Mouse (Mus musculus): Measurements from ENCODE around the gene Mdc1. TPM values are rescaled to one million over a fixed set of nuclear protein-coding genes. Genes with fewer than 3 reads are reported as not detected.
A peak's percentile ranks its signal among the peaks of the same experiment; 100 is the strongest.

The Mdc1 gene
- polyA plus RNA-seq, 1 experiment from 2014 or later, result 22.3 TPM

GRCm38 (mm10) chr17:35812736-35813135 is 28.6 kb upstream of the Mdc1 start:
- Histone ChIP-seq H3K4me3 (replicated peaks) (no peak overlapping the region), H3K4me1 (peaks cover 8% of the 10 kb centered on the region), H3K27me3 (no peaks in the 10 kb centered on the region; the same call in 1 of the 2 replicates), H3K27ac (peak overlapping the region; percentile 16), H3K9me3 (no peaks in the 10 kb centered on the region), H3K36me3 (replicated peaks) (no peaks in the 10 kb centered on the region), H3K9ac (no peak overlapping the region), H3K4me2 (no peak overlapping the region)
- ATAC-seq (ENCODE audit: low FRiP score), result no peak
- WGBS, result 81% methylated on average over 6 of the region's 6 CpGs

GRCm38 (mm10) chr17:35813245-35813647 is 28.1 kb upstream of the Mdc1 start:
- Histone ChIP-seq H3K27me3 (no peaks in the 10 kb centered on the region; the same call in 1 of the 2 replicates), H3K9me3 (no peaks in the 10 kb centered on the region)
- 69% methylated on average over 7 of the region's 7 CpGs for WGBS

GRCm38 (mm10) chr17:35813653-35814052 is 27.7 kb upstream of the Mdc1 start:
- Histone ChIP-seq H3K27ac (no peak overlapping the region), H3K9ac (no peak overlapping the region), H3K4me2 (no peak overlapping the region), H3K4me3 (replicated peaks) (no peak overlapping the region), H3K27me3 (no peaks in the 10 kb centered on the region; the same call in 1 of the 2 replicates), H3K4me1 (peaks cover 8% of the 10 kb centered on the region), H3K36me3 (replicated peaks) (no peaks in the 10 kb centered on the region), H3K9me3 (no peaks in the 10 kb centered on the region)
- 86% methylated on average over 7 of the region's 7 CpGs for WGBS
- ATAC-seq (ENCODE audit: low FRiP score), result no peak

More at GRCm38 (mm10) chr17:35813245-35813647, 28.1 kb upstream of the Mdc1 start:
- Histone ChIP-seq H3K36me3 (replicated peaks) (no peaks in the 10 kb centered on the region), H3K9ac (no peak overlapping the region), H3K4me2 (no peak overlapping the region), H3K27ac (peak overlapping the region; percentile 16; the same call in 1 of the 2 replicates), H3K4me1 (peaks cover 8% of the 10 kb centered on the region), H3K4me3 (replicated peaks) (no peak overlapping the region)
- ATAC-seq (ENCODE audit: low FRiP score), result no peak

GRCm38 (mm10) chr17:35814678-35815077 is 26.6 kb upstream of the Mdc1 start:
- Histone ChIP-seq H3K4me2 (no peak overlapping the region), H3K9ac (no peak overlapping the region), H3K9me3 (no peaks in the 10 kb centered on the region), H3K4me1 (peaks cover 8% of the 10 kb centered on the region), H3K36me3 (replicated peaks) (no peaks in the 10 kb centered on the region), H3K27me3 (peaks cover 5% of the 10 kb centered on the region), H3K27ac (no peak overlapping the region), H3K4me3 (replicated peaks) (no peak overlapping the region)
- WGBS, result 67% methylated on average over 6 of the region's 6 CpGs
- no peak for ATAC-seq (ENCODE audit: low FRiP score)

- Histone ChIP-seq H3K27me3 (peaks cover 13% of the 10 kb centered on the region), H3K4me3 (replicated peaks) (no peak overlapping the region), H3K36me3 (replicated peaks) (no peaks in the 10 kb centered on the region), H3K9ac (0 out of 2 replicates have a peak overlapping the region, but pooled peaks have one; percentile 21), H3K9me3 (no peaks in the 10 kb centered on the region), H3K4me1 (peaks cover 11% of the 10 kb centered on the region), H3K4me2 (no peak overlapping the region), H3K27ac (no peak overlapping the region)
- no peak for ATAC-seq (ENCODE audit: low FRiP score)
- 73% methylated on average over 7 of the region's 7 CpGs for WGBS
Measured at GRCm38 (mm10) chr17:35815836-35816235, 25.5 kb upstream of the Mdc1 start.

- WGBS, result 42% methylated on average over 7 of the region's 14 CpGs
- Histone ChIP-seq H3K9me3 (no peaks in the 10 kb centered on the region), H3K27me3 (peaks cover 15% of the 10 kb centered on the region), H3K27ac (no peak overlapping the region), H3K4me3 (replicated peaks) (no peak overlapping the region), H3K36me3 (replicated peaks) (no peaks in the 10 kb centered on the region), H3K4me1 (peaks cover 20% of the 10 kb centered on the region), H3K4me2 (no peak overlapping the region), H3K9ac (0 out of 2 replicates have a peak overlapping the region, but pooled peaks have one; percentile 21)
- no peak for ATAC-seq (ENCODE audit: low FRiP score)
Measured at GRCm38 (mm10) chr17:35816686-35817085, 24.6 kb upstream of the Mdc1 start.

- no peak for ATAC-seq (ENCODE audit: low FRiP score)
- 58% methylated on average over 10 of the region's 10 CpGs for WGBS
- no peak overlapping the region for H3K27ac ChIP-seq
- no peak overlapping the region for H3K4me3 ChIP-seq (replicated peaks)
- H3K9ac ChIP-seq, result no peak overlapping the region
- H3K9me3 ChIP-seq, result no peaks in the 10 kb centered on the region
- no peak overlapping the region for H3K4me2 ChIP-seq
- no peaks in the 10 kb centered on the region for H3K36me3 ChIP-seq (replicated peaks)
- H3K27me3 ChIP-seq, result peaks cover 15% of the 10 kb centered on the region
- H3K4me1 ChIP-seq, result peaks cover 25% of the 10 kb centered on the region
Measured at GRCm38 (mm10) chr17:35817226-35817625, 24.1 kb upstream of the Mdc1 start.

- Histone ChIP-seq H3K36me3 (replicated peaks) (0 out of 2 replicates have a peak, but pooled peaks cover 5% of the 10 kb centered on the region), H3K9me3 (no peaks in the 10 kb centered on the region), H3K4me1 (peaks cover 40% of the 10 kb centered on the region), H3K4me3 (replicated peaks) (no peak overlapping the region), H3K4me2 (no peak overlapping the region), H3K27ac (no peak overlapping the region), H3K9ac (no peak overlapping the region), H3K27me3 (peaks cover 15% of the 10 kb centered on the region)
- ATAC-seq (ENCODE audit: low FRiP score), result no peak
- 86% methylated on average over 5 of the region's 5 CpGs for WGBS
Measured at GRCm38 (mm10) chr17:35820111-35820510, 21.2 kb upstream of the Mdc1 start.

GRCm38 (mm10) chr17:35821439-35822430 is 19.6 kb upstream of the Mdc1 start, which contains the start of gene Ier3:
TSS of gene Ier3 (plus strand) at chr17:35821684.
- peaks cover 20% of the 10 kb centered on the region for H3K36me3 ChIP-seq (replicated peaks)
- H3K4me2 ChIP-seq, result peak within 1 kb of the TSS; percentile 81
- ATAC-seq (ENCODE audit: low FRiP score), result peak; percentile 36
- H3K27ac ChIP-seq, result peak within 1 kb of the TSS; percentile 89; the same call in 1 of the 2 replicates
- H3K4me3 ChIP-seq (replicated peaks), result peak within 1 kb of the TSS; percentile 70
- H3K9ac ChIP-seq, result peak within 1 kb of the TSS; percentile 52
- H3K27me3 ChIP-seq, result peaks cover 15% of the 10 kb centered on the region
- peaks cover 39% of the 10 kb centered on the region for H3K4me1 ChIP-seq
- H3K9me3 ChIP-seq, result no peaks in the 10 kb centered on the region
- WGBS, result under 1% methylated on average over 62 of the region's 62 CpGs

GRCm38 (mm10) chr17:35822564-35822963 is 18.8 kb upstream of the Mdc1 start:
- H3K4me2 ChIP-seq, result peak overlapping the region; percentile 81
- peak overlapping the region; percentile 52 for H3K9ac ChIP-seq
- H3K9me3 ChIP-seq, result no peaks in the 10 kb centered on the region
- peaks cover 35% of the 10 kb centered on the region for H3K4me1 ChIP-seq
- H3K27ac ChIP-seq, result peak overlapping the region; percentile 89
- H3K4me3 ChIP-seq (replicated peaks), result peak overlapping the region; percentile 70
- 1% methylated on average over 11 of the region's 11 CpGs for WGBS
- peaks cover 28% of the 10 kb centered on the region for H3K36me3 ChIP-seq (replicated peaks)
- peak; percentile 19 for ATAC-seq (ENCODE audit: low FRiP score)
- peaks cover 15% of the 10 kb centered on the region for H3K27me3 ChIP-seq

- peak; percentile 92 for ATAC-seq (ENCODE audit: low FRiP score)
- 2% methylated on average over 43 of the region's 47 CpGs for WGBS
Measured at GRCm38 (mm10) chr17:35822964-35823937, 18.1 kb upstream of the Mdc1 start, which contains the start of gene Flot1. TSS of gene Flot1 (plus strand) at chr17:35823230.

More at GRCm38 (mm10) chr17:35822964-35823937, 18.1 kb upstream of the Mdc1 start, which contains the start of gene Flot1:
- Histone ChIP-seq H3K27me3 (peaks cover 15% of the 10 kb centered on the region), H3K4me3 (replicated peaks) (peak within 1 kb of the TSS; percentile 70), H3K9ac (peak within 1 kb of the TSS; percentile 75), H3K27ac (peak within 1 kb of the TSS; percentile 89), H3K4me2 (peak within 1 kb of the TSS; percentile 81), H3K9me3 (no peaks in the 10 kb centered on the region), H3K4me1 (peaks cover 35% of the 10 kb centered on the region), H3K36me3 (replicated peaks) (peaks cover 35% of the 10 kb centered on the region)

Data from forebrain, embryonic 12.5 days (tissue).